Mouse (Mus musculus) cortical plate, adult 2 months (tissue): ENCODE data around the gene Plbd2. TPM values are rescaled to one million over a fixed set of nuclear protein-coding genes. Genes with fewer than 3 reads are reported as not detected.

Experiments used
- H3K27ac ChIP-seq: fragments of 200-500 bp; 2 replicates; pipeline ENCODE4 v1.5.1; 2012; ENCODE audit warnings: low read length, control low read depth, inconsistent platforms; ENCODE audit not compliant: insufficient read depth
- H3K4me1 ChIP-seq: fragments of 200-500 bp; 2 replicates; pipeline ENCODE4 v1.6.1; 2011; ENCODE audit warnings: low read length; ENCODE audit not compliant: control insufficient read depth, insufficient read depth
- H3K4me3 ChIP-seq: fragments of 200-500 bp; 2 replicates; pipeline ENCODE4 v1.5.1; 2011; ENCODE audit warnings: mild to moderate bottlenecking, low read length, control low read depth; ENCODE audit not compliant: insufficient read depth
- CTCF ChIP-seq: fragments of 200-500 bp; IDR thresholded peaks from 2 replicates; pipeline ENCODE4 v1.5.1; 2011; ENCODE audit warnings: mild to moderate bottlenecking, control low read depth, low read length; ENCODE audit not compliant: insufficient read depth; ENCODE audit errors: extremely low read depth
- POLR2A ChIP-seq: fragments of 200-500 bp; IDR thresholded peaks from 2 replicates; pipeline ENCODE4 v1.6.1; 2011; ENCODE audit warnings: mild to moderate bottlenecking, low read length, control low read depth; ENCODE audit not compliant: insufficient read depth; ENCODE audit errors: extremely low read depth
- polyA plus RNA-seq: library from polyadenylated mRNA; depleted of rRNA; stranded (reverse); fragments of >200 nt; gene quantifications from 2 replicates; pipeline ENCODE4 v1.2.3, GENCODE M21; 2012; rRNA removed

Plbd2 gene
- polyA plus RNA-seq, 1 experiment = 53.3 TPM

DNA sequence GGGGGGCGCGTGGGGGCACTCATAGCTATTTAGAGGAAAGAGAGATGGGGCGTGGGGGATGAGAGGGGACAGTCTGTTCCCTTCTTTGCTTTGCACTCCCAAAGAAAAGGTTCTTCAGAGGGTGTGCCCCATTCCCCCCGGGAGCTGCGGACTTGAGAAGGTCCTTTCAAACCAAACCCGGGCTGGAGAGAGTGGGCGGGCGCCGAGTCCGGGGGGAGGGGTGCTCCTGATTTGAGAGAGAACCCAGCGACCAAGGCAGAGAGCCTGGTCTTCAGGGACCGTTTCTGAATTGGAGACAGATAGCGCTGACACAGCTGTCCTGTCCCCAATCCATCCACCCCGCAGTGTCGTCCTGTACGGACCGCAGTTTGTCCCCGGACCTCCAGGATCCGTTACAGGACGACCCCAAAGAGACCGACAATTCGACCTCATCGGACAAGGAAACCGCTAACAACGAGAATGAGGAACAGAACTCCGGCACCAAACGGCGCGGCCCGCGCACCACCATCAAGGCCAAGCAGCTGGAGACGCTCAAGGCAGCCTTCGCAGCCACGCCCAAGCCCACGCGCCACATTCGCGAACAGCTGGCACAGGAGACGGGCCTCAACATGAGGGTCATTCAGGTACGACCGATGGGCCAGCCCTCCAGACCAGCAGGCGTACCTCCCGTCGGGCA lies 68.3 kb downstream of the Plbd2 start:
- Histone ChIP-seq H3K27ac (no peak overlapping the region), H3K4me3 (no peak overlapping the region), H3K4me1 (no peaks in the 10 kb centered on the region)
- TF ChIP-seq POLR2A = no peak
- no peak for TF ChIP-seq CTCF

DNA sequence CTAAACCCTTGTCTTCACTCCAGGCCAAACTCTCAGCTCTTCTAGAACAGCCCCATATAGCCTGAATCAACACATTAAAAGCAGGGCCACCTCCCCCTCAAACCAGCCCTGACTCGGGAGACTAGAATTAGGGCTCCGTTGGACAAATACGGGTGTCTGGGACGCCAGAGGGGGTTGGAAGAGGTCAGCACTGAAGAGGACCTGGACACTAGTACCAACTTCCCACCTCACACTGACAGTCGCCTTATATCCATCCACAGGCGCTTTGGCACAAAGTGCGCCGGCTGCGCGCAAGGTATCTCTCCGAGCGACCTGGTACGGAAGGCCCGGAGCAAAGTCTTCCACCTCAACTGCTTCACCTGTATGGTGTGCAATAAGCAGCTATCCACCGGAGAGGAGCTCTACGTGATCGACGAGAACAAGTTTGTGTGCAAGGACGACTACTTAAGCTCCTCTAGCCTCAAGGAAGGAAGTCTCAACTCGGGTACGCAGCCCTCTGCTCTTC lies 69.1 kb downstream of the Plbd2 start:
- no peak overlapping the region for H3K27ac ChIP-seq
- TF ChIP-seq POLR2A (no peak), CTCF (no peak)
- H3K4me1 ChIP-seq = no peaks in the 10 kb centered on the region
- no peak overlapping the region for H3K4me3 ChIP-seq

Other genes starting within 250 kb of the Plbd2 start
- gene Lhx5, start 71.9 kb downstream of the Plbd2 start, polyA plus RNA-seq = 0.04 TPM in 1 of 2 replicates, not detected in the other
- 8.1 and 8.2 TPM in 2 replicates for gene Sdsl, start 30.8 kb downstream of the Plbd2 start, polyA plus RNA-seq
- gene Sds, start 27.1 kb downstream of the Plbd2 start, polyA plus RNA-seq = 0.21 and 0.64 TPM in 2 replicates
- 6.3 and 6.6 TPM in 2 replicates for gene Slc8b1, start 7.5 kb upstream of the Plbd2 start, polyA plus RNA-seq
- 37.9 and 40.0 TPM in 2 replicates for gene Tpcn1, start 85.0 kb upstream of the Plbd2 start, polyA plus RNA-seq
- 1.5 and 2.5 TPM in 2 replicates for gene Iqcd, start 85.4 kb upstream of the Plbd2 start, polyA plus RNA-seq
- gene Rita1, start 109.0 kb upstream of the Plbd2 start, polyA plus RNA-seq = 39.6 and 40.8 TPM in 2 replicates
- 30.3 and 31.0 TPM in 2 replicates for gene Ddx54, start 109.1 kb upstream of the Plbd2 start, polyA plus RNA-seq
- gene Cfap73, start 130.6 kb upstream of the Plbd2 start, polyA plus RNA-seq = 0.10 and 0.19 TPM in 2 replicates
- 88.7 and 99.4 TPM in 2 replicates for gene Rasal1, start 145.2 kb upstream of the Plbd2 start, polyA plus RNA-seq
- 89.7 and 91.8 TPM in 2 replicates for gene Dtx1, start 208.3 kb upstream of the Plbd2 start, polyA plus RNA-seq
- 0.73 and 0.87 TPM in 2 replicates for gene Oas2, start 246.2 kb upstream of the Plbd2 start, polyA plus RNA-seq